Mouse (Mus musculus) liver, embryonic 11.5 days (tissue): ENCODE data around the gene Tex2. TPM values are rescaled to one million over a fixed set of nuclear protein-coding genes. Genes with fewer than 3 reads are reported as not detected.

Experiments
- ATAC-seq: fragments of 200-750 bp; cut with Nextera tagmentation; replicated peaks from 2 replicates; pipeline ENCODE4 v1.8.0; 2017; ENCODE audit warnings: moderate number of reproducible peaks, mild to moderate bottlenecking, moderate TSS enrichment, moderate library complexity; ENCODE audit not compliant: low FRiP score
- DNase-seq: peaks from one replicate; pipeline ENCODE4 v3.0.0-alpha.2; 2017; ENCODE audit warnings: low spot score
- H3K27ac ChIP-seq: fragments of 300-500 bp; sonication (generic); 2 replicates; pipeline ENCODE4 v1.5.1; 2014; ENCODE audit warnings: mild to moderate bottlenecking, low read depth, low read length, control low read depth
- H3K27me3 ChIP-seq: fragments of 300-500 bp; sonication (generic); replicated peaks from 2 replicates; pipeline ENCODE4 v1.6.1; 2014; ENCODE audit warnings: low read length, mixed read lengths; ENCODE audit not compliant: control insufficient read depth, insufficient read depth
- H3K36me3 ChIP-seq: fragments of 300-500 bp; sonication (generic); 2 replicates; pipeline ENCODE4 v1.6.1; 2014; ENCODE audit warnings: mild to moderate bottlenecking, low read length, moderate library complexity, mixed read lengths; ENCODE audit not compliant: control insufficient read depth, insufficient read depth
- H3K4me1 ChIP-seq: fragments of 300-500 bp; sonication (generic); replicated peaks from 2 replicates; pipeline ENCODE4 v1.6.1; 2014; ENCODE audit warnings: low read length, mixed read lengths; ENCODE audit not compliant: control insufficient read depth, insufficient read depth
- H3K4me2 ChIP-seq: fragments of 300-500 bp; sonication (generic); 2 replicates; pipeline ENCODE4 v1.6.1; 2014; ENCODE audit warnings: mild to moderate bottlenecking, control low read depth, moderate library complexity
- H3K4me3 ChIP-seq: fragments of 300-500 bp; sonication (generic); 2 replicates; pipeline ENCODE4 v1.5.1; 2014; ENCODE audit warnings: low read depth, low read length, control low read depth
- H3K9ac ChIP-seq: fragments of 300-500 bp; sonication (generic); 2 replicates; pipeline ENCODE4 v1.6.1; 2014; ENCODE audit warnings: low read depth, low read length, control low read depth
- H3K9me3 ChIP-seq: fragments of 300-500 bp; sonication (generic); 2 replicates; pipeline ENCODE4 v1.6.1; 2016; ENCODE audit warnings: low read length, inconsistent platforms, mixed read lengths; ENCODE audit not compliant: control insufficient read depth
- WGBS: fragments of 180-500 bp; shearing (Covaris S2); extraction: QIAGEN DNeasy Blood & Tissue Kit; methylation state at CpG from one replicate; pipeline ENCODE4 v1.1.7; 2014; 5-methylcytosine and 5-hydroxymethylcytosine counted together
- polyA plus RNA-seq: library from polyadenylated mRNA; unstranded; fragments of >200 nt; fragmentation: Nextera tagmentation; extraction: Ambion mirVana; gene quantifications from 2 replicates; pipeline ENCODE4 v1.2.1, GENCODE M21; 2014

Tex2 gene
- polyA plus RNA-seq, 1 experiment from 2014 or later: 13.4 TPM

GRCm38 (mm10) chr11:106486866-106487732 lies 126.1 kb downstream of the Tex2 start:
- H3K27me3 ChIP-seq: no peaks in the 10 kb centered on the region
- peaks cover 19% of the 10 kb centered on the region for H3K4me1 ChIP-seq
- H3K4me2 ChIP-seq: peak overlapping the region; percentile 68
- H3K27ac ChIP-seq: peak overlapping the region; percentile 89
- DNase-seq (peak; percentile 70), ATAC-seq (peak; percentile 75)
- H3K9ac ChIP-seq: peak overlapping the region; percentile 92
- H3K36me3 ChIP-seq: no peaks in the 10 kb centered on the region
- H3K9me3 ChIP-seq: no peaks in the 10 kb centered on the region
- H3K4me3 ChIP-seq: peak overlapping the region; percentile 97
- WGBS: under 1% methylated on average over 85 of the region's 86 CpGs

- peaks cover 22% of the 10 kb centered on the region for H3K4me1 ChIP-seq
- WGBS: 18% methylated on average over 16 of the region's 16 CpGs
- peak overlapping the region; percentile 22; the same call in 1 of the 2 replicates for H3K27ac ChIP-seq
- DNase-seq: no peak
- H3K4me2 ChIP-seq: peak overlapping the region; percentile 68
- H3K36me3 ChIP-seq: no peaks in the 10 kb centered on the region
- H3K27me3 ChIP-seq: no peaks in the 10 kb centered on the region
- peak overlapping the region; percentile 97 for H3K4me3 ChIP-seq
- no peak for ATAC-seq
- no peaks in the 10 kb centered on the region for H3K9me3 ChIP-seq
- peak overlapping the region; percentile 92 for H3K9ac ChIP-seq
Observed at GRCm38 (mm10) chr11:106486042-106486865, 127.0 kb downstream of the Tex2 start.

GRCm38 (mm10) chr11:106485611-106486010 lies 127.6 kb downstream of the Tex2 start:
- ATAC-seq: no peak
- no peaks in the 10 kb centered on the region for H3K36me3 ChIP-seq
- no peak for DNase-seq
- no peak overlapping the region for H3K9ac ChIP-seq
- WGBS: 46% methylated on average over 4 of the region's 4 CpGs
- H3K4me1 ChIP-seq: peaks cover 22% of the 10 kb centered on the region
- H3K9me3 ChIP-seq: no peaks in the 10 kb centered on the region
- H3K4me3 ChIP-seq: peak overlapping the region; percentile 97
- H3K27me3 ChIP-seq: no peaks in the 10 kb centered on the region
- H3K4me2 ChIP-seq: peak overlapping the region; percentile 68
- no peak overlapping the region; the same call in 1 of the 2 replicates for H3K27ac ChIP-seq

- ATAC-seq (no peak), DNase-seq (no peak)
- Histone ChIP-seq H3K27ac (no peak overlapping the region), H3K36me3 (no peaks in the 10 kb centered on the region), H3K4me1 (peaks cover 24% of the 10 kb centered on the region), H3K4me2 (no peak overlapping the region), H3K27me3 (no peaks in the 10 kb centered on the region), H3K9me3 (no peaks in the 10 kb centered on the region), H3K9ac (no peak overlapping the region), H3K4me3 (no peak overlapping the region)
- 90% methylated on average over 4 of the region's 4 CpGs for WGBS
Observed at GRCm38 (mm10) chr11:106484875-106485274, 128.3 kb downstream of the Tex2 start.

- 71% methylated on average over 8 of the region's 8 CpGs for WGBS
- H3K4me1 ChIP-seq: peaks cover 23% of the 10 kb centered on the region
Observed at GRCm38 (mm10) chr11:106482867-106483266, 130.4 kb downstream of the Tex2 start.

GRCm38 (mm10) chr11:106481651-106482050 lies 131.6 kb downstream of the Tex2 start:
- H3K4me3 ChIP-seq: no peak overlapping the region
- no peak overlapping the region for H3K4me2 ChIP-seq
- ATAC-seq (no peak), DNase-seq (no peak)
- H3K9me3 ChIP-seq: no peaks in the 10 kb centered on the region
- no peak overlapping the region for H3K9ac ChIP-seq
- H3K27ac ChIP-seq: no peak overlapping the region
- WGBS: 35% methylated on average over 4 of the region's 4 CpGs
- H3K4me1 ChIP-seq: peaks cover 25% of the 10 kb centered on the region
- H3K27me3 ChIP-seq: no peaks in the 10 kb centered on the region
- no peaks in the 10 kb centered on the region for H3K36me3 ChIP-seq

More at GRCm38 (mm10) chr11:106482867-106483266, 130.4 kb downstream of the Tex2 start:
- H3K9ac ChIP-seq: no peak overlapping the region
- DNase-seq (no peak), ATAC-seq (no peak)
- no peak overlapping the region for H3K4me3 ChIP-seq
- no peak overlapping the region for H3K4me2 ChIP-seq
- H3K36me3 ChIP-seq: no peaks in the 10 kb centered on the region
- H3K27me3 ChIP-seq: no peaks in the 10 kb centered on the region
- H3K27ac ChIP-seq: no peak overlapping the region
- H3K9me3 ChIP-seq: no peaks in the 10 kb centered on the region

DNA sequence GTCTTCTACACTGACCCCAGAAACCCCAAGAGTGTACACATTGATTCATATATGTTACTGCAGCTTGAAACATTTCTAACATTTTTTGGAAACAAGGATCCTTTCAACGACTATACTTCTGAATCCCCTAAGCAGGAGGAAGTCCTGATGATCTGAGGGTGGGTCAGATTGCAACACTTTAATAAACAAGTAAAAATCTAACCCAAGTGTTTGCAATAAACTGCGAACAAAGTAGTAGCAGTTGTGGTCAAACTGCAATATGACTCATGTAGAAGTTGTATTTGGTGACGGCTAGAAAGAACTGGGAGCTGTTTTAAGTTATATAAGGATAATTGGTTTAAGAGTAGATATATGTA lies 132.7 kb downstream of the Tex2 start:
- Histone ChIP-seq H3K4me1 (peaks cover 18% of the 10 kb centered on the region), H3K27me3 (no peaks in the 10 kb centered on the region), H3K9me3 (no peaks in the 10 kb centered on the region), H3K4me2 (no peak overlapping the region), H3K36me3 (no peaks in the 10 kb centered on the region), H3K4me3 (no peak overlapping the region), H3K27ac (no peak overlapping the region), H3K9ac (no peak overlapping the region)
- 68% methylated on average over 3 of the region's 3 CpGs for WGBS
- DNase-seq (no peak), ATAC-seq (no peak)

GRCm38 (mm10) chr11:106479619-106480529 lies 133.3 kb downstream of the Tex2 start:
- no peak overlapping the region for H3K9ac ChIP-seq
- no peak overlapping the region for H3K4me2 ChIP-seq
- ATAC-seq (no peak), DNase-seq (no peak)
- no peaks in the 10 kb centered on the region for H3K9me3 ChIP-seq
- no peaks in the 10 kb centered on the region for H3K36me3 ChIP-seq
- no peak overlapping the region for H3K4me3 ChIP-seq
- H3K27ac ChIP-seq: no peak overlapping the region
- WGBS: 70% methylated on average over 9 of the region's 9 CpGs
- H3K27me3 ChIP-seq: no peaks in the 10 kb centered on the region
- peaks cover 21% of the 10 kb centered on the region for H3K4me1 ChIP-seq
